Mouse (Mus musculus): ENCODE measurements at regions not wholly inside any gene's neighbourhood (a gene's known extent, or its start where the extent isn't known, plus 50 kb on each side); places are given as distances from the start of the nearest gene placed in this dataset.

GRCm38 (mm10) chr2:81336982-81337381 lies 716.0 kb upstream of the Zfp804a start:
- Histone ChIP-seq H3K36me3 (ENCODE audit: insufficient read depth) (no peaks in the 10 kb centered on the region), H3K4me2 (ENCODE audit: low read depth) (no peak overlapping the region), H3K9ac (no peak overlapping the region), H3K27me3 (ENCODE audit: insufficient read depth, low read length) (no peaks in the 10 kb centered on the region), H3K9me3 (ENCODE audit: low read length) (no peaks in the 10 kb centered on the region), H3K4me1 (ENCODE audit: insufficient read depth) (no peaks in the 10 kb centered on the region), H3K27ac (ENCODE audit: low read depth, low read length) (no peak overlapping the region), H3K4me3 (ENCODE audit: low read depth, low read length) (no peak overlapping the region)
- ATAC-seq = no peak
- WGBS = 86% methylated on average over 2 of the region's 2 CpGs
- no peak for TF ChIP-seq CTCF (IDR thresholded peaks at IDR 0.05; ENCODE audit: low read depth)
- DNase-seq = no peak

DNA sequence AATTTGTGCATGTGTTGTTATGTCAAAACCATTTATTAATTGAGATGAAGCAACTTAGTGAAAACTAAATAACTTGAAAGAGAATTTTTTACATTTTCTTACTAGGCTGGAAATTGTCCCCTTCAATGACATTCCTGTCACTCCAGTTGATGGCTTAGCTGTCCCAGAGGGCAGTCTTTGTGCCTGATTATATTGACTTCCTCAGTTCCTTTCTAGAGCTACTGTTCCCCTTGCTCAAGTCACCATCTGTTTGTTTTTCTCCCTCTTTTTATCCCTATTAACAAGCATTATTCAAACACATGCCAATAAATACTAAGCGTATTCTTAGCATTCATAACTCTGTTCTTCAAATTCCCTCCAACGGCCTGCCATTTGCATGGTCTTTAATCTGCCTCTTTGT lies 712.6 kb upstream of the Zfp804a start:
- H3K4me3 ChIP-seq (ENCODE audit: low read depth, low read length) = no peak overlapping the region
- H3K4me1 ChIP-seq (ENCODE audit: insufficient read depth) = no peaks in the 10 kb centered on the region
- H3K9ac ChIP-seq = no peak overlapping the region
- DNase-seq (no peak), ATAC-seq (no peak)
- no peak overlapping the region for H3K4me2 ChIP-seq (ENCODE audit: low read depth)
- no peaks in the 10 kb centered on the region for H3K9me3 ChIP-seq (ENCODE audit: low read length)
- no peak overlapping the region for H3K27ac ChIP-seq (ENCODE audit: low read depth, low read length)
- TF ChIP-seq CTCF (IDR thresholded peaks at IDR 0.05; ENCODE audit: low read depth) = no peak
- 52% methylated on average over 2 of the region's 2 CpGs for WGBS
- no peaks in the 10 kb centered on the region for H3K36me3 ChIP-seq (ENCODE audit: insufficient read depth)
- no peaks in the 10 kb centered on the region for H3K27me3 ChIP-seq (ENCODE audit: insufficient read depth, low read length)

All from forebrain, postnatal 0 days (tissue).